Mouse (Mus musculus): ENCODE results near the gene Glra1.
"Not testable (repeated sequence)": the region's sequence is repeated elsewhere in the genome, so short reads cannot be mapped to it uniquely, and the experiment has no call there.

Glra1 gene

GRCm38 (mm10) chr11:55607808-55608523 is at the start of gene Glra1:
Glra1 (minus strand) TSS chr11:55608198.
- CTCF ChIA-PET, result no interaction called here

- CTCF ChIA-PET, result no interaction called here
These were observed 29.0 kb upstream of the Glra1 start for GRCm38 (mm10) chr11:55636961-55637360.

GRCm38 (mm10) chr11:55633901-55634300 is 25.9 kb upstream of the Glra1 start:
- CTCF ChIA-PET, result no interaction called here

DNA sequence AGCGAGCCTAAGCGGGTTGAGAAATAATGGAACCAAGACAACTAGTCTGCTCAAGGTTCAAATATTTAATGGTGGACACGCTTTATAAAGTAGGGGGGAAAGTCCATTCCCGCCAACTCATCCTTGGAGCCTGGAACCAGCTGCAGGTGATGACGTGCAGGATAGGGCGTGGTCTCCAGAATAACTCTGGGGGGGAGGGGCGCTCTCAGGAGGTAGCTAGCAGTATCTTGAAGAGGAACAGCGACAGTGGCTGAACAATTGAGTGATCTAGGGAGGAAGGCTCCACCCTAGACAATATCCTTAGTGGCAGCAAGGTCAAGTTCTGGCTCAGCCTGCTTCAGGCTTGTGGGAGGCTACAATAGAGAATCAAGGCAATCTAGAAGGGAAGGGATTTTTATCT is 6.6 kb upstream of the Glra1 start:
- CTCF ChIA-PET, result not testable (repeated sequence)

DNA sequence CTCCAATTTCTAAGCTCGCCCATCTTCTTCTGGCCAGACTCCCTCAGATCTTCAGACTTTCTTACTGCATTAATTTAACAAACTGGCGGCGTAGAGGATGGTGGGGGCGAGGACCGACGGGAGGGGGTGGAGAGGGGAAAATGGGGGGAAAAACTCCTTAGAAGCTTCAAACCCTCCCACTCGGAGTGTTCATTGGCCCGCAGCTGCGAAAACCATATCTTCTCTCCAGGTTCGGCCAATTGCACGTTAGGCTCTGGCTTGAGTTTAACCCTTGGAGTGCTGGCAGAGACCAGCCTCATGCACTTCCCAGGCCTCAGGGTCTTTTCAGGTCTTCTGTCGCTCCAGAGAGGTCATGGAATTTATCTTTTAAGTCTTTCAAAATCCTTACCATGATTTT is 524 bp upstream of the Glra1 start:
- CTCF ChIA-PET, result no interaction called here

GRCm38 (mm10) chr11:55607066-55607807 is 761 bp downstream of the Glra1 start:
- CTCF ChIA-PET, result no interaction called here

GRCm38 (mm10) chr11:55601447-55602065 is 6.4 kb downstream of the Glra1 start:
- CTCF ChIA-PET, result no interaction called here

GRCm38 (mm10) chr11:55595726-55596125 is 12.3 kb downstream of the Glra1 start:
- CTCF ChIA-PET, result no interaction called here

DNA sequence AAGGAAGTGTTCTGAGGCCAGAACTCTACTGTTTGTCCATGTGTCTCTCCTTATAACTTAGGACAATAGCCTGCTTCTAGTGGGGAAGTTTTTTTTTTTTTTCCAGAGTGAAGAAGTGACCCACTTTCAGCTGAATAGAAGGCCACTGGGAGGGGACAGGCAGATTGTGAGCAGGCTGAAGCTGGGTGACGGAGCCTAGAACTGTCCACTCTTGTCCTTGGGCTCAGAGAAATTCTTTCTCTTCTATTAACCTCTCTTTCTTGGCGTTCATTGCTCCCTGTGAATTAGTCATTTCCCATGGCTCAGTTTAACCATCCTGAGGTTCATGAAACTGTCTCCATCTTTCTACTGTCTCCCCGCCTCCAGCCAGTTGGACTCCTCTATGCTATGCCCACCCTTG is 13.6 kb downstream of the Glra1 start:
- CTCF ChIA-PET, result no interaction called here

- CTCF ChIA-PET, result no interaction called here
These were observed 16.8 kb downstream of the Glra1 start for GRCm38 (mm10) chr11:55591194-55591593.

DNA sequence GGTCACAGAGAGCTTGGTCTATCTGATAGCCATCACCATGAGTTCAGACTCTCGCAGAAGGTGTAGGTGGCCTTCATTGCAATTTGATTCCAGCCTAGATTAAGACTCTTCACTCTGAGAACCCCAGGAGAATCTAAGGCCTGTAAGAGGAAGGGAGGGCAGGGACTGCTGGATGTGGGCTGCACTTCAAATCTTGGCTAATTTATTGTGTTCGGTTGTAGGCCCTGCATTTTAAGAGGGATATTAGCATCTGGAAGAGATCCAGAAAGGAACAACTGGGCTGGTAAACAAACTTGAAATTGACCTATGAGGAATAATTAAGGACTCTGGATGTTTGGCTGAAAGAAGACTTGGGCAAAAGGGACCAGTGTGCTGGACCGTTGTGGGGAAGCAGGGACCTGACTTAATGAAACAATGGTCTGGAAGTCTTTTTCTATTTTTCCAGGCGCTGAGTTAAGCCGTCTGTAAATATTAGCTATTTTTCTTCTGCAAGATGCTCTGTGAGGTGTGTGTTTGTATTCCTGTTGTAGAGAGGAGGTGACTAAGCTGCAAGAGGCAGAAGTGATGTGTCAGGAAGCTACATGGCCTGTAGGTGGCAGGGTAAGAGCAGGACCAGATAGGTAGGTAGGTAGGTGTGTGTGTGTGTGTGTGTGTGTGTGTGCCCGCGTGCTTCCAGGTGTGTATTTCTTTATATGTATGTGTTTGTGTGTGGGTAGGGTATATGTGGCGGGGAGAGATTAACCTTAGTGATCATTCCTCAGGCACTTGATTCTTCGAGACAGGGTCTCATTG is 18.4 kb downstream of the Glra1 start:
- CTCF ChIA-PET, result no interaction called here

DNA sequence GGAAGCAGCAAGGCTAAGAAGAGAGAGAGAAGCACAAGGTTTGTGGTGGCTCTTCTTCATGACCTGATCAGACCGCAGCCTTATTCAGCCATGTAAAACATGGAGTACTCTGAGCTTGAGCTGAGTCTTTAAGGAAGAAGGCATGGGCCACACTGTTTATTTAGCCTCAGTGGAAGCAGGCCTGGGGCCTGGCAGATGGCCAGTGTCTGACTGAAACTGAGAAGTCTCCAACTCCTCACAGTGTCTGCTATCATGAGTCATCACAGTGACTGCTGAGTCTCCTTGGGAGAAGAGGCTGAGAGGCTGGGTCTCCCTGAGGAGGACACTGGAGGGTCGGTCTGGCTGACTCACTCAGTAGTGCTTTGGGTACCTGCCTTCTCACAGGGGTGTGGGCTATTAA is 33.6 kb downstream of the Glra1 start:
- CTCF ChIA-PET, result no interaction called here

- CTCF ChIA-PET, result no interaction called here
These were observed 36.9 kb downstream of the Glra1 start for GRCm38 (mm10) chr11:55571144-55571543.

DNA sequence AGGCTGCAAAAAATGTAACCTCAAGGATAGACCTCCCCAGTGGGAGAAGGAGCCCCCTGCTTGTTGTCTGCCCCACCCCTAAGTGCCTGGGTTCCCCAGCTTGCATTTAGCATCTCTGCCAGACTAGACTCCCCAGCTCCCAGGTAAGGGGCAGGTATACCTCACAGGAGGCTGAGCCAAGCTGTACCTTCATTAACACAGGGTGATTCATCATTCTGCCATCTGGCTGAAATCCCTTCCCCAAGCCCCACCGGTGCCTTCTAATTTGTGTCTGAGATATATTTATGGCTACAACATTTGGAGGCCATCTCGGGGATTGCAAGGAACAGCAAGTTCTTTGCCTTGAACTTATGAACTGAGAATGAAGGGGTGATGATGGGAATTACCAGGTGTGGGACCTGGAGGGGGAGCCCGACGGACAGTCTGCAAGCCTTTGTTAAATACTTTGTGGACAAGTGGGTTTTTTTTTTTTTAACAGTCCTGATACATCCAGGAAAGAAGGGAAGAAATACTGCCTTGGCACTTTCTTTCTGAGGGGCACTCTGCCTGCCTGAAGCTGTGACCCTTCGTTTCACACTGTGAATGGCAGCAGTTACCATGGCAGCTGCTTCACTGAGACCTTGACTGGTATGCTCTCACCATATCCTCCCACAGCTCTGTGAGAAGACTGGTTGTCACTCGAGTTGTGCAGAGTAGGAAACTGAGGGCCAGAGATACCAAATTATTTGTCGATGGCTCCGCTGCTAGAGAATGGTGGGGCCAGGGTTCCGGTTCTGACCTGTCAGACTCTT is 41.5 kb downstream of the Glra1 start:
- CTCF ChIA-PET, result no interaction called here

DNA sequence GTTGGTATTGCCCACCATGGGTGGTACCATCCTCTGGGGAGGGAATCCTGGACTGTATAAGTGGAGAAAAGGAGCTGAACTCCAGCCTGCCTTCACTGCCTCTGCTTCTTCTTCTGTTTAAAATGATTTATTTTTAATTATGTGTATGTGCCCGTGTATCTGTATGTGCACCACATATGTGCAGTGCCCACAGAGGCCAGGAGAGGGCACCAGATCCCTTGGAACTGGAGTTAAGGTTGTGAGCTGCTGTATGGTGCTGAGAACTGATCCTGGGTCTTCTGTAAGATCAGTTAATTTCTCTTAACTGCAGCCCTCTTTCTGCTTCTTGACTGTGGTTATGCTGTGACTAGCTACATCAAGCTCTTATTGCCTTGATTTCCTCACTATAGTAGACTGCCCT is 62.3 kb downstream of the Glra1 start:
- CTCF ChIA-PET, result no interaction called here

DNA sequence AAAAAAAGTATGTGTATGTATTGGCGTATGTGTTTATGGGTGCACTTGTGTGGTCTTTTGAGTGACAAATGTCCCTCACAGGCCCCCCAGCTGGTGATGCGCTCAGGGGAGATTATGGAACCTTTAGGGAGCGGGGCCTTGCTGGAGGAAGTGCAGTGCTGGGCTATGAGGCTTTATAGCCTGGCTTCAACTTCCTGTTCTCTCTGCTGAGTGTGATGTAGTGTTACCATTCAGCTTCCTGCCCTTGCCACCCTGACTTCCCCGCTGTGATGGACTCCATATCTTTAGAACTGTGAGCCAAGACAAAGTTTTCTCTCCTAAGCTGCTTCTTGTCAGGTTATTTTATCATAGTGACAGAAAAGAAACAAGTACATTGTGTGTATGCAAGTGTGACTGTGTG is 65.3 kb downstream of the Glra1 start:
- CTCF ChIA-PET, result no interaction called here

- CTCF ChIA-PET, result no interaction called here
These were observed 65.9 kb downstream of the Glra1 start for GRCm38 (mm10) chr11:55542128-55542527.

DNA sequence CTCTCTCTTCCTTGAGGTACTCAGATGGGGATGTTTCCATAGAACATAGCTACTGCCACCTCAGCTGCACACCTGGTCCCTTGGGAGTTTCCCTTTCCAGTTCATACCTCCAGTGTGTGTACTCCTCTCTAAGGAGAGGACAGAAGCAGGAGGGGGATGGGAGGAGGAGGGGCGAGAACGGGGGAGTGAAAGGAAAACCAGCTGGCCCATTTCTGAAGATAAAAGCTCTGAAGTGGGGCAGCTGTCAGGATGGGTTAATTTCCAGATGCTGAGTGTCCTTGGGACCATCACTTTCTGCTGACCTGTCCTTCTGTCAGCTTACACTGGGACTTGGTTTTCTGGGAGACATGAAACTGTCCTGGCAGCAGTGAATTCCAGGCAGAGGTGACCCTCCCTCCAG is 73.2 kb downstream of the Glra1 start:
- CTCF ChIA-PET, result no interaction called here

GRCm38 (mm10) chr11:55533378-55533777 is 74.6 kb downstream of the Glra1 start:
- CTCF ChIA-PET, result no interaction called here

DNA sequence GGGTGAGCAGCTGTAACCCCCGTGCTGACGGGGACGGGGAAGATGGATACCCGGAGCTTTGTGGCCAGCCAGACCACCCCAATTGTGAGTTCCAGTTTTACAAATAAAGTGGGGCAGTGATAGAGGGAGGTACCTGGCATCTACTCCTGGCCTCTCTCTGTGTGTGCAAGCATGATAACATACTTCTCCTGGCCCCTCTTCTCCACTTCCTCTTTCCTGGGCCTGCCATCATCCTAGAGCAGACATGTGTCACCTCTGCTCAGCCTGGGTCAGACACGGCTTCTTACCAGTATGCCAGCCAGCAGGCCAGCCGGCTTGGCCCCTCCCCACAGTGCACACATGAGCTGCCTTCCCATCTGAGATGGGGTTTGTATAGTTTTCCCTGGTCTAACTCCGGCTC is 77.3 kb downstream of the Glra1 start:
- CTCF ChIA-PET, result no interaction called here

DNA sequence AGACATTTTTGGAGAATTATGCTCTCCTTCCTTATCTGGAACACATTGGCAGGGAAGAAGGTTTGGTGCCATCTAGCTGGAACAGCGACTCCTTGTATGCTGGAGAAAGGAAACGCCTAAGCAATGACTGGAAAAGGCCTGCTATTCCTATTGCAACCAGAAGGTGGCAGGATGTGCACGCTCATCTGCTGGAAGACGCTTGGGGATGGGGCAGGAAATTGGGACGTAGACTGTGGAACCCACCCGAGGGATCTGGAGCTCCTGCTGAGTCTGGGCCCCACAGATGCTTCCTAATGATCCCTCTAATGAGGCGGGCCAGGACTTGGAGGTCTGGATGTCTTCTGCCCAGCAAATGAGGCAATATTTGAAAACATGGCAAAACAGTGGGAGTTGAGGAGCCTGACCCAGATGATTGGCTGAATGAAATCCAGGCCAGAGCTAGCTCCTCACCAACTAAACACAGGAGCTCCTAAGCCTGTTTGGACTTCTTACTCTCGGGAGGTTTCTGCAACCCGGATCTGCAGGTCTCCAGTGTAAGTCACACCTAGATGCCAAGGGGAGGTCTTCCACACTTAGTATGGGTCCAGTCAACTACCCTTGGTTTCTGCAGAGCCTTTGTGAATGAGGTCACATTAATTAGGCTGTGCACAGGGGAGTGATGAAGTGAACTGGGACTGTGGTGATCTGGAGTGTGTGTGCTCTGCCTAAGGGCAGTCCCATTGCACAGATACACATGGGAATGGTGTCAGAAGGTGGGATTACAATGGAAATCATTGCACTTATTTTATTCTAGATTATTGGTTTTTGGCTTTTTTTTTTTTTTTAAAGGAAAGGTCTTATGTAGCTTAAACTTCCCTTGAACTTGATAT is 89.0 kb downstream of the Glra1 start:
- CTCF ChIA-PET, result interaction anchor here (0.7 kb wide), 1 partner anchor 654 kb away, joined by 8 read pairs; no protein-coding TSS in a partner anchor
